Mouse (Mus musculus) heart, embryonic 16.5 days (tissue): ENCODE data around the gene Pcare. TPM values are rescaled to one million over a fixed set of nuclear protein-coding genes. Genes with fewer than 3 reads are reported as not detected.
A peak's percentile ranks its signal among the peaks of the same experiment; 100 is the strongest.

ENCODE experiments used
- ATAC-seq: fragments of 200-750 bp; cut with Nextera tagmentation; replicated peaks from 2 replicates; pipeline ENCODE4 v1.8.0; 2017; ENCODE audit warnings: moderate number of reproducible peaks; ENCODE audit not compliant: insufficient read depth, low FRiP score; ENCODE audit errors: extremely low read depth
- H3K27ac ChIP-seq: fragments of 300-500 bp; sonication (generic); 2 replicates; pipeline ENCODE4 v1.5.1; 2014; ENCODE audit warnings: mild to moderate bottlenecking, low read length, control low read depth, moderate library complexity
- H3K27me3 ChIP-seq: fragments of 300-500 bp; sonication (generic); 2 replicates; pipeline ENCODE4 v1.6.1; 2014; ENCODE audit warnings: low read length, mixed read lengths; ENCODE audit not compliant: control insufficient read depth, insufficient read depth
- H3K36me3 ChIP-seq: fragments of 300-500 bp; sonication (generic); 2 replicates; pipeline ENCODE4 v1.6.1; 2014; ENCODE audit not compliant: control insufficient read depth, insufficient read depth
- H3K4me1 ChIP-seq: fragments of 300-500 bp; sonication (generic); 2 replicates; pipeline ENCODE4 v1.6.1; 2014; ENCODE audit warnings: low read length, mixed read lengths; ENCODE audit not compliant: control insufficient read depth, insufficient read depth
- H3K4me2 ChIP-seq: fragments of 300-500 bp; sonication (generic); 2 replicates; pipeline ENCODE4 v1.6.1; 2014; ENCODE audit warnings: low read depth, mild to moderate bottlenecking, control low read depth, low read length
- H3K4me3 ChIP-seq: fragments of 300-500 bp; sonication (generic); 2 replicates; pipeline ENCODE4 v1.5.1; 2014; ENCODE audit warnings: mild to moderate bottlenecking, control low read depth, low read length
- H3K9ac ChIP-seq: fragments of 300-500 bp; sonication (generic); 2 replicates; pipeline ENCODE4 v1.6.1; 2014; ENCODE audit warnings: low read length, control low read depth
- H3K9me3 ChIP-seq: fragments of 300-500 bp; sonication (generic); replicated peaks from 2 replicates; pipeline ENCODE4 v1.6.1; 2016; ENCODE audit warnings: low read length; ENCODE audit not compliant: control insufficient read depth
- whole genome bisulfite sequencing: fragments of 180-500 bp; shearing (Covaris S2); extraction: QIAGEN DNeasy Blood & Tissue Kit; methylation state at CpG from one replicate; pipeline ENCODE4 v1.1.7; 2014; 5-methylcytosine and 5-hydroxymethylcytosine counted together
- polyA plus RNA-seq: library from polyadenylated mRNA; unstranded; fragments of >200 nt; fragmentation: Nextera tagmentation; extraction: Ambion mirVana; gene quantifications from 2 replicates; pipeline ENCODE4 v1.2.1, GENCODE M21; 2015

Gene Pcare
- polyA plus RNA-seq, 1 experiment from 2014 or later, result 0.03 TPM

DNA sequence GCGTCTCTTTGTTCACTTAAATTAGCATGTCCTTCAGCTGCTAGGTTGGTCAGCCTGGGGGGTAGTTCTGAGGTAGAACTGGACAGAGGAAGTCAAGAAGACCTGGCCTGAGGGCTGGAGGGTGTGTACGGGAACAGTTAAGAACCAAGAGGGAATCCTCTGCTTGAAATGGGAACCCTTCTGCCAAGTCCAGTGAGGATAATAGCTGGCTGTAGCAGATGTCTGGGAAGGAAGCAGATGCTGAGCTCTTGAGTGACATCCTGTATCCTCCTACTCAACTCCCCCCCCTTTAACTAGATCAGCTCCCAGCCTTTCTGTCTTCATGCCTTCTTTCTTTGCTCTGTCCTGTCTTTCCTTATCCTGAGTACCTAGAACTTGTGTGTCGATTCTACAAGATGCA lies 37.7 kb downstream of the Pcare start:
- no peak for ATAC-seq
- H3K4me3 ChIP-seq, result no peak overlapping the region
- no peaks in the 10 kb centered on the region for H3K9me3 ChIP-seq
- 61% methylated on average over 3 of the region's 3 CpGs for WGBS
- H3K27ac ChIP-seq, result no peak overlapping the region
- no peaks in the 10 kb centered on the region for H3K36me3 ChIP-seq
- H3K9ac ChIP-seq, result no peak overlapping the region
- H3K4me2 ChIP-seq, result no peak overlapping the region
- H3K4me1 ChIP-seq, result peaks cover 17% of the 10 kb centered on the region
- H3K27me3 ChIP-seq, result no peaks in the 10 kb centered on the region

DNA sequence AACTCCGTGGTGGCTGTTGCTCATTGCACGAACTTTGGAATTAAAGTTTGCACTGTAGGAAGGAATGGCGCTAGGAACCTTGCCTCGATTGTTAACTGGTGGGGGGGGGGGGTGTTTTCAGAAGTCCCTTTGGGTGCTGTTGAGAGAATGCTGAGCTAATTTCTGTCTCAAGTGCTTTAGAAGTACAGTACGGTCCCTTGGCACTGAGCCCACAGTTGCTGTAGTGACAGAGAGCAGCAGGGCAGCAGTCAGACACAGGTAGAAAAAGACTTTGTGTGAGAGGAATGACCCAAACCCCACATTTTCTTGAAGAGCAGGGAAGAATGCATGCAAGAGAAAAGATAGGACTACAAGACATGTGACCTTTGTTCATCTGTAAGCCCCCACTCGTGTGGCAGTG lies 40.4 kb downstream of the Pcare start:
- peaks cover 22% of the 10 kb centered on the region for H3K4me1 ChIP-seq
- WGBS, result 44% methylated on average over 6 of the region's 6 CpGs
- no peaks in the 10 kb centered on the region for H3K36me3 ChIP-seq
- peak overlapping the region; percentile 74 for H3K27ac ChIP-seq
- ATAC-seq, result peak; percentile 51; the same call in 1 of the 2 replicates
- H3K9ac ChIP-seq, result no peak overlapping the region
- H3K4me3 ChIP-seq, result no peak overlapping the region
- H3K27me3 ChIP-seq, result no peaks in the 10 kb centered on the region
- H3K4me2 ChIP-seq, result no peak overlapping the region
- H3K9me3 ChIP-seq, result no peaks in the 10 kb centered on the region

DNA sequence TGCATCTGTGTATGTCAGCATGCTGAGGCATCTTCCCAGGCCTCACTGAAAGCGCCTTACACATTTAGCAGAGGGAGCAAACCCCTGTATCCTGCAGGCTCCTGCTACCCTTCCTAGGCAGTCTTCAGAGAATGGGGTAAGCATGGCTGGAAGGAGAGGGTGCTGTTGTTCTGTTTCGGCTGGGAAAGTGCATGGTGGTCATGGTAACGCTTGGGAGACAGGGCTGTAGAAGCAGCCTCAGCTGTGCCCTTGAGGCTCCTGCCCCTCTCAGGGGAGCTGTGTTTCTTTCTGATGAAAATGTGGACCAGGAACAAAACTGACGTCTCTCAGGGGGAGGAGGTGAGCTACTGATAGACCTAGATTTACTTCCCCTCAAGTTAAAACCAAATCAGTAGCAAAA lies 45.0 kb downstream of the Pcare start:
- 58% methylated on average over 4 of the region's 4 CpGs for WGBS
- no peak overlapping the region for H3K4me3 ChIP-seq

DNA sequence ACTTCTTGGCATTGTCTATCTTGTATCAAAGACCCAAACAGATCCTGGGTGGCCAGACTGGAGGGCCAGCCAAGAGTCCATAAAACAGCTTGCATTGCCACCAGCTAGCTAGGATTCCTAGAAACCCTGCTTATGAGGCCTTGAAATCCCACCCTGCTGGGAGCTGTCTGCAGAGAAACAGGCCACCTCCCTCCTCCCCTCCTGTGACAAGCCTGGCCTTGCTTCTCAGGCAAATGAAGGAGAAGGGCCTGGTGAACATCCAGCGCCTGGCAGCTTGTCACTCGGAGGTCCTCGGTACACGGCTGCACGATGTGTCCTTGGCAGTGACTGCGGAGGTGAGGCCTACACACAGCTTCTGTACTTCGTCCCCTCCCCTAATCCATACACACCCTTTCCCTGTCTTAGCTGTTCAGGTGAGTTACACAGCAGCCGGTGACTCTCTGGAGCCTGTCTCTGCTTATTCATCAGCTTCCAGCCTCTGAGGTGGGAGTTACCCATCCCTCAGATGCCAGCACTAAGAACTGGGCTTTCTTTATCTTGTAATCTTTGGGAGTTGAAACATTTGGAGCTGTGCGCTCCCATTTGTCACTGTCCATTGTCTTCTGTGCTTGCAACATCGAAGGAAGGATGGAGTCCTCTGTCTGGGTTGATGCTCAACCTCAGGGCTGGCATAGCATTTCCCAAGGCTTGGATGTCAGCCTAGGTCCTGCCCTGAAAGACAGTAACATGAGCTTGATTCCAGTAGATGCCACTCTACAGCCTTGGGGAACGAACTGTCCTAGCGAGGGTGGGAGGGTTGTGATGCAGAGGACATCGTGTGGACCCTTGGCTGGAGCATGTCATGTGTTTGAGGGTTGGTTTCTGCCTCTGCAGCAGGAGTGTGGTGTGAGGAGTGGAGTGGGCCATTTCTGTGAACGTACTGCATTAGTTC lies 46.9 kb downstream of the Pcare start:
- Histone ChIP-seq H3K4me2 (no peak overlapping the region), H3K27me3 (no peaks in the 10 kb centered on the region), H3K36me3 (no peaks in the 10 kb centered on the region), H3K27ac (peak overlapping the region; percentile 85), H3K9ac (peak overlapping the region; percentile 28), H3K9me3 (peaks cover 5% of the 10 kb centered on the region; the same call in 1 of the 2 replicates), H3K4me3 (no peak overlapping the region), H3K4me1 (peaks cover 18% of the 10 kb centered on the region)
- WGBS, result 54% methylated on average over 14 of the region's 14 CpGs
- peak; percentile 66 for ATAC-seq

More for the DNA sequence above, 45.0 kb downstream of the Pcare start:
- Histone ChIP-seq H3K4me2 (no peak overlapping the region), H3K27me3 (no peaks in the 10 kb centered on the region), H3K9ac (no peak overlapping the region), H3K4me1 (peaks cover 28% of the 10 kb centered on the region), H3K36me3 (no peaks in the 10 kb centered on the region), H3K9me3 (peaks cover 5% of the 10 kb centered on the region; the same call in 1 of the 2 replicates), H3K27ac (no peak overlapping the region)
- ATAC-seq, result no peak

DNA sequence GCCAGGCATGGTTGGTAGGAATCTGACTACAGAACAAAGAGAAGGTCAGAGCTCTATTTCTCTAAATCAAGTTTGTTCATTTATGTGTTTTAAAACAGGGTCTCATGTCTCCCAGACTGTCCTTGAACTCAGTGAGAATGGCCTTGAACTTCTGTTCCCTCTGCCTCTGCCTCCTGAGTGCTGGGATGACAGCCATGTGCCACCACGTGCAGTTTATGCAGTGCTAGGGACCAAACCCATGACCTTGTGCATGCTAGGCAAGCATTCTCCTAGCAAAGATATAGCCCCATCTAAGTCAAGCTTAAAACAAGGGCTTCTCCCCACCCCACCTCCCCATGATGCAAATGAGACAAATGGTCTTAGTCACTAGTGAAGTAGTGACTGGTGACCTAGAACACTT lies 47.6 kb downstream of the Pcare start:
- Histone ChIP-seq H3K9me3 (peaks cover 5% of the 10 kb centered on the region; the same call in 1 of the 2 replicates), H3K27me3 (no peaks in the 10 kb centered on the region), H3K27ac (peak overlapping the region; percentile 85), H3K36me3 (no peaks in the 10 kb centered on the region), H3K4me2 (no peak overlapping the region), H3K9ac (peak overlapping the region; percentile 28), H3K4me3 (no peak overlapping the region), H3K4me1 (peaks cover 18% of the 10 kb centered on the region)
- ATAC-seq, result peak; percentile 13; the same call in 1 of the 2 replicates
- WGBS, result 29% methylated on average over 1 of the region's 1 CpGs

DNA sequence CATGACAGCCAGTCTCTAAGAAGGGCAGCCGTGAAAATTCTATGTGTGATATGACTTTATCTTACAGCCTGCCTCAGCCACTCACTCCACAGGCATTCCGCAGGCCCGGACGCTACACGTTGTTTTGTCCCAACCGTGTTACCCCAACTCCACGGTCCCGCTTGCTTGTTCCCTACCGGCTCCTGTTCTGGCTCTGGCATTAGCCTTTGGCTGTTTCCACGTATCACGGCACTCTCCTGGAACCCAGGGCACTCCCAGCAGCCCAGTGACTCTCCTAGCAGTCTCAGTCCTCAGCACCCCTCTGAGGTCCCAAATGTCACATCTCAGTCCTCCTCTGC lies 54.1 kb downstream of the Pcare start:
- Histone ChIP-seq H3K36me3 (no peaks in the 10 kb centered on the region), H3K4me1 (peaks cover 19% of the 10 kb centered on the region), H3K9me3 (no peaks in the 10 kb centered on the region), H3K27me3 (no peaks in the 10 kb centered on the region), H3K9ac (peak overlapping the region; percentile 38), H3K27ac (peak overlapping the region; percentile 91), H3K4me2 (peak overlapping the region; percentile 8; the same call in 1 of the 2 replicates), H3K4me3 (no peak overlapping the region)
- WGBS, result 39% methylated on average over 11 of the region's 11 CpGs
- no peak for ATAC-seq

DNA sequence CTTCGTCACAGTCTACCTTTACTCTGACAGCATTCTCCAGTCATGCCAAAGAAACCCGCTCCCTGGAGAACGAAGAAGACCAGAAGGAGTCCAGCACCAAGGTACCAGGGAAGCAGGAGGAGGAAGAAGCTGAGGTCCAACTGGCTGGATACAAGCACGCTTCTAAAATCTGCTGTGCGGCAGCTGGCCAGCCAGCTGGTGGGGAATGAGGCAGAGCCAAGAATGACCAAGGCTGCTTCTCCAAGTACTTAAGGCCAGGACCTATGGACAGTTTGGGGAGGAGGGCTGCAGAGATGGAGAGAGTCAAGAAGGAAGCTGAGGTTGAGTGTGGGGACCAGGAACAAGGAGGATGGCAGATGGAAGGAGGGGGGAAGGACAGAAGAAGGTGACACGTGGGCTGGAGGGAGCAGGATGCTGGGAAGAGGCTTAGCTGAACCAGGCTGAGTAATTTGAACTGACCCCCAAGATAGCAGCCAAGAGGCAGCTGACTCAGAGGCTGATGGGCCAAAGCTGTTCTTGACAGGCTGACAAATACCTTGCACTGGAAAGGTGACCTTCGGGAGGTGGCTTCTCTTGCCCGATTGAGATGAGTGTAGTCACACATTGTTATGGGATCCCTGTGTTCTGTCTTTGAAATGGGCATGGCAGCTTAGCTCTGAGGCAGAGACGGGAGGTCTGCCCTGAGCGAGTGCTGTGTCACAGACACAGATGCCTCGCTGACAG lies 54.6 kb downstream of the Pcare start:
- Histone ChIP-seq H3K4me2 (0 out of 2 replicates have a peak overlapping the region, but pooled peaks have one; percentile 8), H3K27ac (peak overlapping the region; percentile 91), H3K4me1 (peaks cover 19% of the 10 kb centered on the region), H3K27me3 (no peaks in the 10 kb centered on the region), H3K9me3 (no peaks in the 10 kb centered on the region), H3K9ac (no peak overlapping the region), H3K4me3 (no peak overlapping the region), H3K36me3 (no peaks in the 10 kb centered on the region)
- ATAC-seq, result peak; percentile 91
- 42% methylated on average over 11 of the region's 11 CpGs for WGBS

DNA sequence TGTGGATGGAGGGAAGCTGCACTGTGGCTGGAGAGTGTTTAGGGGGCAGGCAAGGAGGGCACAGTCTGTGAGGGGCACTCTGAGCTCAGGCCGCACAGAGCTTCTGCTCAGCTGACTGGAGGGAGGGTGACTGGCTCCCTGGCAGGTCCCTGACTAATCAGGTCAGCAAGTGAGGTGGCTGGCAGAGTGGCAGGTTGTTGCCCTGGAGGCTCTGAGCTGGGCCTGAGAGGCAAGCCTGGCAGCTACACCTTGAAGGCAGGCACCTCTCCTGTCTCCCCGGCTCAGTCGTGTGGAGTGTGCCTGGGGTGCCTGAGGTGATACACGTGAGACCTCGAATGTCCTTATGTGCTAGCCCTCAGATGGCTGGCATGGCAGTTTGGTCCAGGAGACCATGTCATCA lies 56.3 kb downstream of the Pcare start:
- Histone ChIP-seq H3K27me3 (no peaks in the 10 kb centered on the region), H3K36me3 (no peaks in the 10 kb centered on the region), H3K4me1 (peaks cover 22% of the 10 kb centered on the region), H3K9me3 (no peaks in the 10 kb centered on the region), H3K4me2 (no peak overlapping the region), H3K27ac (no peak overlapping the region), H3K4me3 (no peak overlapping the region), H3K9ac (0 out of 2 replicates have a peak overlapping the region, but pooled peaks have one; percentile 1)
- ATAC-seq, result no peak
- WGBS, result 76% methylated on average over 5 of the region's 5 CpGs
